Mouse (Mus musculus) G1E (cell line): ENCODE results near the gene Ankrd26.
"Not testable (repeated sequence)": the region's sequence is repeated elsewhere in the genome, so short reads cannot be mapped to it uniquely, and the experiment has no call there.

Experiments used
- CTCF ChIP-seq: IDR thresholded peaks from 2 replicates; pipeline ENCODE4 v1.5.1; 2012; ENCODE audit warnings: low read depth, low read length, inconsistent platforms, mixed read lengths
- GATA1 ChIP-seq: IDR thresholded peaks from 2 replicates; pipeline ENCODE4 v1.6.1; 2012; ENCODE audit warnings: borderline replicate concordance, low read length, inconsistent platforms, mixed read lengths
- POLR2AphosphoS5 ChIP-seq: IDR thresholded peaks from 2 replicates; pipeline ENCODE4 v1.6.1; 2012; ENCODE audit warnings: low read depth, low read length, inconsistent platforms; ENCODE audit not compliant: insufficient replicate concordance

DNA sequence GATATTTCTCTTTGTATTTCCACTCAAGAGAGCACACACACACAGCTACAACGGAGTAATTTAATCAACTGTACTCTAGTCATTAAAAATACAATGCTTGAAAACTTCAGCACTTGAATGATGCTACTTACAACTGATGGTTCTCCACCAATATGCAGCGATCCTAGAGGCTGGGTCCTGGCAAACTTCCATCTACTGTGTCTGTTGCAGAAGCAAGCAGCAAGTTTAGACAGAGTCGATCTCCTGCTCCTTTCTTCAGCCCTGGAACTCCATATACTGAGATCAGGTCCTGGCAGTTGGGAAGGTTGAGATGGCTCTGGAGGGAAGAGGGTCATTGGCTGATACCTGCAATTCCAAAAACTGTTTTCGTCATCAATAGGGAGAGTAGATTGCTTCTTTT is 16.7 kb upstream of the Ankrd26 start:
- not testable (repeated sequence) for TF ChIP-seq POLR2AphosphoS5, CTCF, GATA1
